Mouse (Mus musculus): ENCODE results near the gene Patj.

- no peak for TF ChIP-seq CTCF (IDR thresholded peaks at IDR 0.05; ENCODE audit: borderline replicate concordance, extremely low read depth, insufficient read depth, insufficient read length)
- no peak for TF ChIP-seq POLR2A (IDR thresholded peaks at IDR 0.05; ENCODE audit: borderline replicate concordance, extremely low read depth, insufficient read depth, insufficient read length, poor library complexity, severe bottlenecking)
These were observed 267 bp upstream of the Patj start for GRCm38 (mm10) chr4:98395346-98395689.

Measured in brain, embryonic 14.5 days (tissue).